Mouse (Mus musculus) layer of hippocampus, adult 2 months (tissue): ENCODE measurements around the gene Dirc2. TPM values are rescaled to one million over a fixed set of nuclear protein-coding genes. Genes with fewer than 3 reads are reported as not detected.

Experiments used
- DNase-seq, 2 experiments: peaks; one replicate each; pipeline ENCODE4 v3.0.0; 2022; ENCODE audit warnings: low spot score in 2 of 2
- H3K27ac ChIP-seq: fragments of 200-600 bp; 2 replicates; pipeline ENCODE4 v1.8.1; 2022
- H3K4me3 ChIP-seq: fragments of 200-600 bp; 2 replicates; pipeline ENCODE4 v1.8.1; 2022; ENCODE audit warnings: mild to moderate bottlenecking
- CTCF ChIP-seq: fragments of 200-600 bp; conservative IDR thresholded peaks from 2 replicates; pipeline ENCODE4 v1.8.1; 2022; ENCODE audit warnings: antibody characterized with exemption, mild to moderate bottlenecking, moderate library complexity
- total RNA-seq, 2 experiments: library from RNA; stranded (reverse); gene quantifications; 2 replicates each; pipeline ENCODE4 v1.2.3; 2021

The Dirc2 gene
- total RNA-seq, 2 experiments from 2014 or later, result 66.3 to 69.1 TPM

- peak overlapping the region; percentile 95 for H3K4me3 ChIP-seq
- peak overlapping the region; percentile 85 for H3K27ac ChIP-seq
- no peak for DNase-seq
- TF ChIP-seq CTCF, result no peak
Measured at GRCm38 (mm10) chr16:35768469-35768784, 729 bp downstream of the Dirc2 start.

- no peak for TF ChIP-seq CTCF
- Histone ChIP-seq H3K27ac (no peak overlapping the region), H3K4me3 (no peak overlapping the region)
- no peak for DNase-seq
Measured at GRCm38 (mm10) chr16:35766366-35766765, 2.8 kb downstream of the Dirc2 start.

- H3K4me3 ChIP-seq, result no peak overlapping the region
- no peak overlapping the region for H3K27ac ChIP-seq
- no peak for TF ChIP-seq CTCF
- no peak for DNase-seq
Measured at GRCm38 (mm10) chr16:35765449-35765848, 3.7 kb downstream of the Dirc2 start.

DNA sequence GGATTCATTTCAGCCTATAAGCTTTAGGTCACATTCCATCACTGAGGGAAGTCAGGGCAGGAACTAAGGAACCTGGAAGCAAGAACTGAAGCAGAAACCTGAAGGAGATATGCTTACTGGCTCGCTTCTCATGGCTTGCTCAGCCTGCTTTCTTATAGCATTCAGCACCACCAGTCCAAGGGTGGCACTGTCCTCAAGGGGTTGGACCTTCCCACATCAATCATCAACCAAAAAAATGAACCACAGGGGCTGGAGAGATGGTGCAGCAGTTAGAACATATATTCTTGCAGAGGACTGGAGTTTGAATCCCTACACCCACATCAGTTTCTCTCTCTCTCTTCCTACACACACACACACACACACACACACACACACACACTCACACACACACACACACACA, 4.2 kb downstream of the Dirc2 start:
- no peak for TF ChIP-seq CTCF
- no peak overlapping the region for H3K4me3 ChIP-seq

DNA sequence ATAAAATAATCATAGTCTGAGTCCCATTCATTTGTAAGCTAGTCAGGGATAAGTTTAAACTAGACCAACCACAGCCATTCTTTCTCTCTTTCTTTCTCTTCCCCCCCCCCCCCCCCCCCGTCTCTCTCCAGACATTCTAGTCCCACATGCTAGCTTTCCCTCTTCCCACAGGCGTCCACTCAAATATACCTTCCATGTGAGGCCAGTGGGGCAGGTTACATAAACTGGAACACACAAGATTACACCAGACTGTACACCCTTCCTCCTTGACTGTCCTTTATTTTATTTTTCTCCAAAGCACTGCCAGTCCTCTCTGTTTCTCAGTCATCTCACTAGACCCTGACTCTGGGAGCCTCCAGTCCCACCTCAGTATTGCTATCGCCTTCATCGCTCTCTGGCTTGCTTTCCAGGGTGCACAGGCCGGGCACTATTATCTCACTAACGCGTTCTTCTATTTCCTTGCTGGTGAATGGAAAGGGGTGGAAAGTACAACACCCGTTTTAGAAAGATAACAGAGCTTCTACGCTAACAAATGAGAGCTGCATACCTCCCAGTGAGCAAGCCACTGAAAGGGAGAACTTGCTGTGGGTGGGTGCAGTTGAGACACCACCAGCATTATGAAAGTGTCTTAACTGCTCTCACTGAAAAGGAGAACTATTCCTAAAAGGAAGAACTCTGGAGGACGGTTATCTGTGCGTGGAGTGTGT, 5.4 kb downstream of the Dirc2 start:
- Histone ChIP-seq H3K4me3 (no peak overlapping the region), H3K27ac (no peak overlapping the region)
- DNase-seq, result no peak
- TF ChIP-seq CTCF, result no peak

More for the DNA sequence above, 4.2 kb downstream of the Dirc2 start:
- DNase-seq, result no peak
- no peak overlapping the region for H3K27ac ChIP-seq

- no peak for DNase-seq
- no peak overlapping the region for H3K4me3 ChIP-seq
- H3K27ac ChIP-seq, result no peak overlapping the region
- no peak for TF ChIP-seq CTCF
Measured at GRCm38 (mm10) chr16:35759401-35759800, 9.8 kb downstream of the Dirc2 start.

DNA sequence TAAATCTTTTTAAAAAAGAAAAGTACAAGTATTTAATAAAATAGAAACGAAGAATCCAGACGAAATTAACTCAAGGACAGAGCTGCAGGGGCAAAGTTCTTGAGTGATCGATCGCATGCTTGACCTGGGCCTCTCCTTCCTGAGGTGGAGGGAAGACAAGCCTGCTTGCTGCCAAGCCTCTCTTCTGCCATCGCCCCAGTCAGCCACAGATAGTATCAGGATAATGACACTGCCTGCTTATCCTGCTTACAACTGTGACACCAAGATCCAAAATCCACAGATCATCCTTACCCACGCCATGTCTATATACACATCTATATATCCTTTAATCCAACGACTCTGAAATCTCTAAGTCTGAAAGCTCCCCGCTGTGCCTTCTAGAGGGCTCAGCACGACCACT, 12.5 kb downstream of the Dirc2 start:
- no peak overlapping the region for H3K27ac ChIP-seq
- no peak for DNase-seq
- TF ChIP-seq CTCF, result no peak
- no peak overlapping the region for H3K4me3 ChIP-seq

- TF ChIP-seq CTCF, result no peak
- Histone ChIP-seq H3K27ac (0 out of 2 replicates have a peak overlapping the region, but pooled peaks have one; percentile 28), H3K4me3 (no peak overlapping the region)
- no peak for DNase-seq
Measured at GRCm38 (mm10) chr16:35755502-35756334, 13.4 kb downstream of the Dirc2 start.

- no peak overlapping the region for H3K4me3 ChIP-seq
- DNase-seq, result no peak
- no peak for TF ChIP-seq CTCF
- no peak overlapping the region for H3K27ac ChIP-seq
Measured at GRCm38 (mm10) chr16:35753926-35754325, 15.2 kb downstream of the Dirc2 start.

DNA sequence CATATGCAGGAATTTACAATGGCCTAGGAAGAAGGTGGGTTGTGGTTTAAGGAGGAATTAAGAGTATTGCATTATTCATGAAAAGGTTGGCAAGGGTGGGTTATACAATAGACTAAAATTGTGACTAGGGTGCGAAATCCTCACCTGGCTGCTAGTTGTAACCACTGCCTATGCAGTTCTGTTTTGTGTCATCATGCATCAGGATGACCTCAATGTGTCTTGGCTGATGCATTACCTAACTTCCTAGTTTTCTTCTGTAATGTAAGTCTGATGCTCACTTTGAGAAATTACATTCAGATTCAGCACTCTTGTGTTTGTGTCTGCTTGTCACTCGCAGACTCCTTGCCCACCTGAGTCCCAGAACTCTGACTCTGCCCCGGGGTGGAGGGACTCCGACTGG, 17.3 kb downstream of the Dirc2 start:
- no peak for DNase-seq
- H3K27ac ChIP-seq, result no peak overlapping the region
- H3K4me3 ChIP-seq, result no peak overlapping the region
- no peak for TF ChIP-seq CTCF

DNA sequence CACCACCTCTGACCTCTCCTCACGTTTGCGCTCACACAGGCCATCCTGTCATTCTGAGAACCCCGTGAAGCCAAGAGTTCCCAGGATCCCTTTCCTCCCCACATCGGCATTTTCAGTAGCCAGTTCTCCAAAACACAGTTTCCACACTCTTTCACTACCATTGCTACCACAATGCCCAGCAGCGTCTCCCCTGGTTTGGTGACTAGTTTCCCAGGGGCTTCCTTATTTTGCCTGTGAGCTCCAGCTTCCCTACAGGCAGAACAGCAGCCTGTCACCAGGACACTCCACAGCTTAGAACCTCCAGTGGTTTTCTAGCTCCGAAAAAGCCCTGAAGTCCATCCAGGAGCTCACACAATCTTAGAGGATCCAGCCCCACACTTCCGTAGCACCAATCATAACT, 19.8 kb downstream of the Dirc2 start:
- no peak overlapping the region for H3K4me3 ChIP-seq
- DNase-seq, result no peak
- no peak overlapping the region for H3K27ac ChIP-seq
- TF ChIP-seq CTCF, result no peak

- Histone ChIP-seq H3K4me3 (no peak overlapping the region), H3K27ac (peak overlapping the region; percentile 49)
- TF ChIP-seq CTCF, result no peak
- no peak for DNase-seq
Measured at GRCm38 (mm10) chr16:35748237-35748603, 20.9 kb downstream of the Dirc2 start.

- H3K4me3 ChIP-seq, result no peak overlapping the region
- DNase-seq, result no peak
- no peak for TF ChIP-seq CTCF
- peak overlapping the region; percentile 49 for H3K27ac ChIP-seq
Measured at GRCm38 (mm10) chr16:35747417-35748236, 21.5 kb downstream of the Dirc2 start.
